Mouse (Mus musculus): ENCODE measurements around the gene Slc23a3. TPM values are rescaled to one million over a fixed set of nuclear protein-coding genes. Genes with fewer than 3 reads are reported as not detected.

Slc23a3 gene
- total RNA-seq (2015; ENCODE audit: low replicate concordance) (not detected in 2 replicates), total RNA-seq (2017; ENCODE audit: low replicate concordance) (not detected in 2 replicates)

- no peak for ATAC-seq (replicated peaks; ENCODE audit: low FRiP score, poor library complexity, severe bottlenecking)
Measured at GRCm38 (mm10) chr1:75133421-75134207, at the start of gene Slc23a3. Gene Slc23a3 (minus strand): TSS chr1:75133890.

- no peak for ATAC-seq (replicated peaks; ENCODE audit: low FRiP score, poor library complexity, severe bottlenecking)
Measured at GRCm38 (mm10) chr1:75182160-75182559, 48.5 kb upstream of the Slc23a3 start.

GRCm38 (mm10) chr1:75181377-75181870 lies 47.7 kb upstream of the Slc23a3 start:
- ATAC-seq (replicated peaks; ENCODE audit: low FRiP score, poor library complexity, severe bottlenecking): no peak

- ATAC-seq (replicated peaks; ENCODE audit: low FRiP score, poor library complexity, severe bottlenecking): no peak
Measured at GRCm38 (mm10) chr1:75180741-75181140, 47.1 kb upstream of the Slc23a3 start.

DNA sequence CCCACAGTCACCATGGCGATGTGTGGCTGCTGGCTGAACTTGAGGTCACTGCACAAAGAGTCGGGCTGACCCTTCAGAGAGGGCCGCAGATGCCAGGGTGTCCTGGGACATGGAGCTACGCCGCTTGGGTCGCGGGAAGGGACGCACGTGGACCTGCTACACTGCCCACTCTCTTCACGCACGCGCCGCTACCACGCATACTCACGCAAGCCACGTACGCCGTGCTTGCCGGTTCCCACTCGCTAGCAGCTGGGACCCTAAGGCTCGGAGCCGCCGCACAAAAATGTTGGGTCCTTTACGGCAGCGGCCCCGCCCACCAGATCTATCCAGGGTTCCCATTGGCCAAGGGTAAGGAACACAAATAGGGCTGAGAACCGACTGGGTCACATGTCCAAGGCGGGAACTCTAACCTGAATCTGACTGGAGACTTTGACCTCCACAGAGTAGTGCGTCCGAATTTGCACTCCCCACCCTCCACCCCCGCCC lies 46.5 kb upstream of the Slc23a3 start, which contains the start of gene Abcb6:
TSS of gene Abcb6 (minus strand) at position 288 of the 486 bp plus-strand sequence.
- peak; percentile 85 for ATAC-seq (replicated peaks; ENCODE audit: low FRiP score, poor library complexity, severe bottlenecking)

DNA sequence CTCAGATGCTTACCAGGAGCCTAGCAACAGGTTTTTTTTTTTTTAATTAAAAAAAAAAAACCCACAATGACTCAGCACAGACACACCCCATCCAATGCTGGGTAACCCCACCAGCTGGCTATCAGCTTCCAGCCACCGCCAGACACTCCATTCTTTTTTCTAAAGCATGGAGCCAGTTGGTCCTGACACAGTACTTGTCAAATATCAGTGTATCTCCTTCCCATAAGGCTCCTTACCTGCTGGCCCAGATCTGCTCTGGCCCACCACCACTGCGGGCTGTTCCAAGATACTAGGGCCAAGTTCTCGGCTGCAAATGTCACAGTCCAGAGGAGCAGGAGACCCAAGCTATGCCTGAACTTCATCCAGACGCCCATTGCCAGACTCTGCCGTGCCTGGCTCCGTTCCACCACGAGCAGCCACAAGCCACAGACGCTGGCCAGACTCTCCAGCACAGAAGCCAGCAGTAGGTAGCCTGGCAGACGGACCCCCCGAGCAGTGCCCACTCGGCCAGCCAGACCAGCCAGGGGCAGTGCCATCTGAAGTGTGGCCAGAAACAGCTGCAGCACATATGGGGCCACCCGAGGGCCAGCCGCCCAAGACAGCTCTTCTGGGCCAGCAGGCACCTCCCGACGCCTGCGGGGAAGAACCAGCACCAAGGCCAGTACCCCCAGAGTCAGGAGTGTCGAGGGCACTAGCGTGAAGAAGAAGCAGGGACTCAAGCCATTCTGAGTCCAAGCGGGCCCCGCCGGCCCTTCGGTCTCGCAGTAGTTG lies 45.8 kb upstream of the Slc23a3 start:
- ATAC-seq (replicated peaks; ENCODE audit: low FRiP score, poor library complexity, severe bottlenecking): peak; percentile 75

- ATAC-seq (replicated peaks; ENCODE audit: low FRiP score, poor library complexity, severe bottlenecking): peak; percentile 91
Measured at GRCm38 (mm10) chr1:75168472-75169464, 35.1 kb upstream of the Slc23a3 start, which contains the start of gene Zfand2b. Gene Zfand2b (plus strand): TSS chr1:75168646.

- ATAC-seq (replicated peaks; ENCODE audit: low FRiP score, poor library complexity, severe bottlenecking): peak; percentile 53
Measured at GRCm38 (mm10) chr1:75168093-75168471, 34.4 kb upstream of the Slc23a3 start.

GRCm38 (mm10) chr1:75160256-75160617 lies 26.5 kb upstream of the Slc23a3 start:
- no peak for ATAC-seq (replicated peaks; ENCODE audit: low FRiP score, poor library complexity, severe bottlenecking)

GRCm38 (mm10) chr1:75159540-75160255 lies 26.0 kb upstream of the Slc23a3 start:
- ATAC-seq (replicated peaks; ENCODE audit: low FRiP score, poor library complexity, severe bottlenecking): peak; percentile 91

- ATAC-seq (replicated peaks; ENCODE audit: low FRiP score, poor library complexity, severe bottlenecking): peak; percentile 51; the same call in 1 of the 2 replicates
Measured at GRCm38 (mm10) chr1:75158990-75159389, 25.3 kb upstream of the Slc23a3 start.

- no peak for ATAC-seq (replicated peaks; ENCODE audit: low FRiP score, poor library complexity, severe bottlenecking)
Measured at GRCm38 (mm10) chr1:75155837-75156236, 22.1 kb upstream of the Slc23a3 start.

GRCm38 (mm10) chr1:75148727-75149126 lies 15.0 kb upstream of the Slc23a3 start:
- ATAC-seq (replicated peaks; ENCODE audit: low FRiP score, poor library complexity, severe bottlenecking): no peak

DNA sequence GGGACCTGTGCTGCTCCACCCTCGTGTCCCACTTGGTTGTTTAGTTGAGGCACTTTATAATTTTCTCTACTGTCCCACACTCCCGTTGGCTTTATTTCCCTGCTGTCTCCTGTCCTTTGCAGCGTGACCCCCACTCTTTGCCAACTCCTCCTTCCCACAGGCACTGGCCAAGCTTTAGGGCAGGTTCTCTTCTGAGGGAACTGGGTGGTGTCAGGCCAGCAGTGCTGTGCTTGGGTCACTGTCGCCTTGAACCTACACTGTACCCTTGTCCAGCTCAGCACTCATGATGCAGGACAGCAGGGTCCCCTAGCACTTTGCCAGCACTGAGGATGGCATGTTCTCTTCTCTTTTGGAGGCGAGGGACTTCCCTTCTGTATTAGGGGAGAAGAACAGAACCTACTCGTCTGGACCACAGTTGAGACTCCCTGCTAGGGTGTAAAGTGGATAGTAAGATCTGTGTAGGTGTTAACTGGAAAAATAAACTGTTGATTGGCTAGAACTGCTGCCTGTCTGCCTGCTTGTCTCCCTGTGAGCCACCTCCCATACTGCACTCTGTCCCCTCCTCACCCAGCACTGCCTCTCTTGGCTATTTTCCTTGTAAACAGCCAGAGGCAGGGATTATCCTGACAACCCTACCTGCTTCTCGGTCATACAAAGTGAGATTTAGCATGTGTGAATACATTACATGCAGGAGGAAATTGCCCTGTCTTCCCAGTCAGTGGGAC lies 13.9 kb upstream of the Slc23a3 start:
- no peak for ATAC-seq (replicated peaks; ENCODE audit: low FRiP score, poor library complexity, severe bottlenecking)

GRCm38 (mm10) chr1:75145589-75145988 lies 11.9 kb upstream of the Slc23a3 start:
- ATAC-seq (replicated peaks; ENCODE audit: low FRiP score, poor library complexity, severe bottlenecking): no peak

DNA sequence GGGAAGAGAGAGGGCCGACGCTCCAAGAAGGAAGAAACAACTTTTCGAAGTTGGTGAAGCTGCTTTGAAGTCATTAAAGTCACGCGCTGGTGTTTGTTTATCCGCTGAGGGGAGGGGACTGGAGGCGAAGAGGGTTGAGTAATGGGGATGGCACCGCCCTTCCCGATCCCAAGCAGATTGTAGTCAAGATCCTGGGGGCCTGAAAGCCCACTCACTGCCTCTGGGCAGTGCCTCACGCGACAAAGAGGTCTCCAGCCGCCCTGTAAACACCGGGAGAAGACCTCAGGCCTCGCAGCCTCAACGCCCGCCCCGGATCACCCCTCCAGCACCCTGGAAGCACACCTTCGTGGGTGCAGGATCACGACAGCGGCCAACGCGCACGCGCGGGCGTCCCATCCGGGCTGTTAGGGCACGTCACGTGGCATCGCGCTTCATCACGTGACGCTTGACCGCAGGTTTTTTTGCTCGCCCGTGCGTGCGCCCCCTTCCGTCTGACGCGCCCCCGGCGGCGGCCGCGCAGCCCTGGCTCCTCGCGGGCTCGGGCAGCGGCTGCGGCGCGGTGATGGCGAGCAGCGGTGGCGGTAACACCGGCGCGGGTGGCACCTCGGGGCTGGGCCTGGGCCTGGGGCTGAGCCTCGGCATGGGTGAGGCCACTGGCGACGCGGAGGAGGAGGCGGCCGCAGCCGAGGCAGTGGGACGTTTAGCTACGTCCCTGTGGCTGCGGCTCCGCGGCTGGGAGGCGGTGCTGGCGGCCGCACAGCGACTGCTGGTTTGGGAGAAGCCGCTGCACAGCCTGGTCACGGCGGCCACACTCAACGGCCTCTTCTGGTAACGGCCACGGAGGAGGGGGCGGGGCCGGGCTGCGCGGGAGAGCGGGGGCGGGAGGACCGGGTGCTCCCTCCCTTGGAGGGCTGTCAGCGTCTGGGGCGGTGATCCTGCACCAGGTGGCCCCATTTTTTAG lies 8.9 kb upstream of the Slc23a3 start, which contains the start of the genes Cnppd1 and Retreg2:
TSS of gene Cnppd1 (minus strand) at position 411 of the 961 bp plus-strand sequence.
TSS of gene Retreg2 (plus strand) at position 478 of the 961 bp plus-strand sequence.
- ATAC-seq (replicated peaks; ENCODE audit: low FRiP score, poor library complexity, severe bottlenecking): peak; percentile 69

All from erythroid progenitor cell, adult 5-6 weeks (primary cell).